Mouse (Mus musculus) hindbrain, embryonic 14.5 days (tissue): ENCODE data around the gene Endou. TPM values are rescaled to one million over a fixed set of nuclear protein-coding genes. Genes with fewer than 3 reads are reported as not detected.

Experiments
- ATAC-seq: fragments of 200-750 bp; cut with Nextera tagmentation; 2 replicates; pipeline ENCODE4 v1.8.0; 2017; ENCODE audit warnings: moderate number of reproducible peaks, mild to moderate bottlenecking, moderate TSS enrichment, moderate library complexity; ENCODE audit not compliant: low FRiP score
- DNase-seq: peaks from one replicate; pipeline ENCODE4 v3.0.0-alpha.2; 2015; ENCODE audit warnings: low spot score
- H3K27ac ChIP-seq: fragments of 300-500 bp; sonication (generic); 2 replicates; pipeline ENCODE4 v1.5.1; 2014; ENCODE audit warnings: mild to moderate bottlenecking, moderate library complexity
- H3K27me3 ChIP-seq: fragments of 300-500 bp; sonication (generic); 2 replicates; pipeline ENCODE4 v1.6.1; 2014; ENCODE audit warnings: mild to moderate bottlenecking, low read length, mixed read lengths; ENCODE audit not compliant: control insufficient read depth, insufficient read depth
- H3K36me3 ChIP-seq: fragments of 300-500 bp; sonication (generic); replicated peaks from 2 replicates; pipeline ENCODE4 v1.6.1; 2014; ENCODE audit not compliant: control insufficient read depth, insufficient read depth
- H3K4me1 ChIP-seq: fragments of 300-500 bp; sonication (generic); replicated peaks from 2 replicates; pipeline ENCODE4 v1.6.1; 2014; ENCODE audit warnings: antibody characterized with exemption, low read length, mixed read lengths; ENCODE audit not compliant: control insufficient read depth, insufficient read depth
- H3K4me2 ChIP-seq: fragments of 300-500 bp; sonication (generic); replicated peaks from 2 replicates; pipeline ENCODE4 v1.6.1; 2014; ENCODE audit warnings: mild to moderate bottlenecking, moderate library complexity
- H3K4me3 ChIP-seq: fragments of 300-500 bp; sonication (generic); replicated peaks from 2 replicates; pipeline ENCODE4 v1.5.1; 2014; ENCODE audit warnings: mild to moderate bottlenecking, low read length
- H3K9ac ChIP-seq: fragments of 300-500 bp; sonication (generic); 2 replicates; pipeline ENCODE4 v1.6.1; 2014
- H3K9me3 ChIP-seq: fragments of 300-500 bp; sonication (generic); 2 replicates; pipeline ENCODE4 v1.6.1; 2016; ENCODE audit warnings: low read length; ENCODE audit not compliant: control insufficient read depth
- WGBS: fragments of 180-500 bp; shearing (Covaris S2); extraction: QIAGEN DNeasy Blood & Tissue Kit; methylation state at CpG from one replicate; pipeline ENCODE4 v1.1.7; 2014; 5-methylcytosine and 5-hydroxymethylcytosine counted together
- polyA plus RNA-seq: library from polyadenylated mRNA; unstranded; fragments of >200 nt; fragmentation: Nextera tagmentation; extraction: Ambion mirVana; gene quantifications from 2 replicates; pipeline ENCODE4 v1.2.1, GENCODE M21; 2014

Endou gene
- 0.20 and 0.31 TPM in 2 replicates for polyA plus RNA-seq

GRCm38 (mm10) chr15:97731111-97731510, at the start of gene Endou:
Gene Endou, minus strand, starts transcription at chr15:97731339.
- Histone ChIP-seq H3K4me2 (no peak within 1 kb of the TSS), H3K36me3 (no peaks in the 10 kb centered on the region), H3K9ac (no peak within 1 kb of the TSS), H3K9me3 (no peaks in the 10 kb centered on the region), H3K27me3 (no peaks in the 10 kb centered on the region), H3K27ac (no peak within 1 kb of the TSS), H3K4me3 (no peak within 1 kb of the TSS), H3K4me1 (no peaks in the 10 kb centered on the region)
- ATAC-seq (no peak), DNase-seq (no peak)
- WGBS, result 91% methylated on average over 8 of the region's 8 CpGs

GRCm38 (mm10) chr15:97780611-97781031, 49.5 kb upstream of the Endou start:
- ATAC-seq (no peak), DNase-seq (no peak)
- Histone ChIP-seq H3K4me3 (no peak overlapping the region), H3K27me3 (peaks cover 8% of the 10 kb centered on the region; the same call in 1 of the 2 replicates), H3K27ac (no peak overlapping the region), H3K4me2 (no peak overlapping the region), H3K9ac (no peak overlapping the region), H3K9me3 (no peaks in the 10 kb centered on the region), H3K36me3 (no peaks in the 10 kb centered on the region), H3K4me1 (peaks cover 16% of the 10 kb centered on the region; the same call in 1 of the 2 replicates)
- 71% methylated on average over 12 of the region's 12 CpGs for WGBS

GRCm38 (mm10) chr15:97779576-97779975, 48.4 kb upstream of the Endou start:
- H3K36me3 ChIP-seq, result no peaks in the 10 kb centered on the region
- H3K9ac ChIP-seq, result no peak overlapping the region
- 94% methylated on average over 1 of the region's 1 CpGs for WGBS
- DNase-seq, result no peak
- peaks cover 8% of the 10 kb centered on the region; the same call in 1 of the 2 replicates for H3K27me3 ChIP-seq
- no peak overlapping the region for H3K4me3 ChIP-seq
- H3K9me3 ChIP-seq, result no peaks in the 10 kb centered on the region
- ATAC-seq, result no peak
- H3K4me1 ChIP-seq, result peaks cover 11% of the 10 kb centered on the region; the same call in 1 of the 2 replicates
- no peak overlapping the region for H3K4me2 ChIP-seq
- no peak overlapping the region for H3K27ac ChIP-seq

- no peaks in the 10 kb centered on the region for H3K9me3 ChIP-seq
- 73% methylated on average over 8 of the region's 8 CpGs for WGBS
- H3K36me3 ChIP-seq, result no peaks in the 10 kb centered on the region
- H3K27ac ChIP-seq, result no peak within 1 kb of the TSS
- no peak within 1 kb of the TSS for H3K4me2 ChIP-seq
- no peak for DNase-seq
- peaks cover 11% of the 10 kb centered on the region; the same call in 1 of the 2 replicates for H3K4me1 ChIP-seq
- H3K9ac ChIP-seq, result no peak within 1 kb of the TSS
- H3K27me3 ChIP-seq, result peaks cover 8% of the 10 kb centered on the region; the same call in 1 of the 2 replicates
- ATAC-seq, result no peak
- no peak within 1 kb of the TSS for H3K4me3 ChIP-seq
These were observed 47.4 kb upstream of the Endou start, which contains the start of gene Slc48a1 for GRCm38 (mm10) chr15:97778311-97779098. Gene Slc48a1, plus strand, starts transcription at chr15:97778520.

- no peaks in the 10 kb centered on the region for H3K36me3 ChIP-seq
- H3K27ac ChIP-seq, result no peak overlapping the region
- no peak for DNase-seq
- no peaks in the 10 kb centered on the region; the same call in 1 of the 2 replicates for H3K27me3 ChIP-seq
- H3K4me1 ChIP-seq, result peaks cover 2% of the 10 kb centered on the region; the same call in 1 of the 2 replicates
- 84% methylated on average over 6 of the region's 6 CpGs for WGBS
- H3K9me3 ChIP-seq, result no peaks in the 10 kb centered on the region
- H3K4me2 ChIP-seq, result no peak overlapping the region
- ATAC-seq, result no peak
- no peak overlapping the region for H3K4me3 ChIP-seq
- no peak overlapping the region for H3K9ac ChIP-seq
These were observed 45.8 kb upstream of the Endou start for GRCm38 (mm10) chr15:97776919-97777318.

GRCm38 (mm10) chr15:97776514-97776913, 45.4 kb upstream of the Endou start:
- ATAC-seq, result no peak; the same call in 1 of the 2 replicates
- H3K4me1 ChIP-seq, result no peaks in the 10 kb centered on the region; the same call in 1 of the 2 replicates

GRCm38 (mm10) chr15:97773961-97774370, 42.8 kb upstream of the Endou start:
- Histone ChIP-seq H3K27ac (no peak overlapping the region), H3K4me1 (no peaks in the 10 kb centered on the region; the same call in 1 of the 2 replicates)
- 62% methylated on average over 5 of the region's 5 CpGs for WGBS

More at GRCm38 (mm10) chr15:97776514-97776913, 45.4 kb upstream of the Endou start:
- no peaks in the 10 kb centered on the region; the same call in 1 of the 2 replicates for H3K27me3 ChIP-seq
- no peak overlapping the region for H3K27ac ChIP-seq
- H3K9ac ChIP-seq, result no peak overlapping the region
- H3K4me3 ChIP-seq, result no peak overlapping the region
- WGBS, result 4% methylated on average over 8 of the region's 8 CpGs
- peak; percentile 59 for DNase-seq
- no peaks in the 10 kb centered on the region for H3K36me3 ChIP-seq
- no peaks in the 10 kb centered on the region for H3K9me3 ChIP-seq
- no peak overlapping the region for H3K4me2 ChIP-seq

GRCm38 (mm10) chr15:97773108-97773507, 42.0 kb upstream of the Endou start:
- H3K9me3 ChIP-seq, result no peaks in the 10 kb centered on the region
- H3K4me2 ChIP-seq, result no peak overlapping the region
- H3K4me3 ChIP-seq, result no peak overlapping the region
- no peak for DNase-seq
- no peaks in the 10 kb centered on the region for H3K36me3 ChIP-seq
- no peak overlapping the region for H3K9ac ChIP-seq
- H3K27me3 ChIP-seq, result peaks cover 16% of the 10 kb centered on the region
- H3K27ac ChIP-seq, result no peak overlapping the region
- ATAC-seq, result no peak
- peaks cover 1% of the 10 kb centered on the region for H3K4me1 ChIP-seq
- 51% methylated on average over 5 of the region's 5 CpGs for WGBS

More at GRCm38 (mm10) chr15:97773961-97774370, 42.8 kb upstream of the Endou start:
- no peaks in the 10 kb centered on the region for H3K36me3 ChIP-seq
- H3K9ac ChIP-seq, result no peak overlapping the region
- no peak overlapping the region for H3K4me2 ChIP-seq
- no peak overlapping the region for H3K4me3 ChIP-seq
- ATAC-seq (peak; percentile 24; the same call in 1 of the 2 replicates), DNase-seq (no peak)
- H3K27me3 ChIP-seq, result peaks cover 13% of the 10 kb centered on the region
- H3K9me3 ChIP-seq, result no peaks in the 10 kb centered on the region

- Histone ChIP-seq H3K4me2 (no peak overlapping the region), H3K9ac (no peak overlapping the region), H3K4me3 (no peak overlapping the region), H3K9me3 (no peaks in the 10 kb centered on the region), H3K27ac (no peak overlapping the region), H3K36me3 (no peaks in the 10 kb centered on the region), H3K27me3 (peaks cover 24% of the 10 kb centered on the region), H3K4me1 (peaks cover 22% of the 10 kb centered on the region)
- 70% methylated on average over 8 of the region's 8 CpGs for WGBS
- ATAC-seq, result no peak
- no peak for DNase-seq
These were observed 39.1 kb upstream of the Endou start for GRCm38 (mm10) chr15:97770280-97770679.
